Mouse (Mus musculus) gastrocnemius, adult 18-20 months (tissue): ENCODE results near the gene Slc23a2. TPM values are rescaled to one million over a fixed set of nuclear protein-coding genes. Genes with fewer than 3 reads are reported as not detected.

Experiments
- DNase-seq: peaks from one replicate; pipeline ENCODE4 v3.0.0; 2021; ENCODE audit warnings: low spot score
- total RNA-seq, 2 experiments: library from RNA; stranded (reverse); gene quantifications; 2 replicates each; pipeline ENCODE4 v1.2.3; 2021

The Slc23a2 gene
- total RNA-seq, 2 experiments from 2014 or later: 9.4 to 12.9 TPM

DNA sequence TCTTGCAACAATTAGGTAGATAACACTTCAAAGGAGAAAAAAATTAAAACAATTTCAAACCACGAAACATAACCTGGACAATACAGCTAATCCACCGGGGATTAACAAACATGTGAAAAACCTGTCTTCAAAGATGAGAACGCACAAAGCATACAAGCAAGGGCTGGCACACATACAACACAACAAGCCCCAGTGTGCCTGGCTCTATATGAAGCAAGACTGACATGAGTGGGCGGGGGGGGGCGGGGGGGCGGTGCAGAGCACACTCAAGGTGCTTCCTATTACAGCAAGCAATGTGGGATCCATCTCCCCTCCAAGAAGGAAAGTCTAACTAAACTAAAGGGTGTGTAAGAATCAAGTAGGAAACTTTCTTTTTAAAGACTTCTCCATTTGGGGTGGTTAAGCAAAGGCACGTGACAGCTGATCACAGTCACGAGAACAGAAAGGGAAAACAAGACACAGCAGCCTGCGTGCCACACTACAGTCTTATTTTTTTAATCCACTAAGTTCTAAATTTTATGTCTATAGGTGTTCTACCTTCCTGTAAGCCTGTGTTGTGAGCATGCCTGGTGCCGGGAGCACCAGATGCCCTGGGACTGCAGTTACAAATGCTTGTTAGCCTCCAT, 42.3 kb downstream of the Slc23a2 start:
- DNase-seq: no peak

DNA sequence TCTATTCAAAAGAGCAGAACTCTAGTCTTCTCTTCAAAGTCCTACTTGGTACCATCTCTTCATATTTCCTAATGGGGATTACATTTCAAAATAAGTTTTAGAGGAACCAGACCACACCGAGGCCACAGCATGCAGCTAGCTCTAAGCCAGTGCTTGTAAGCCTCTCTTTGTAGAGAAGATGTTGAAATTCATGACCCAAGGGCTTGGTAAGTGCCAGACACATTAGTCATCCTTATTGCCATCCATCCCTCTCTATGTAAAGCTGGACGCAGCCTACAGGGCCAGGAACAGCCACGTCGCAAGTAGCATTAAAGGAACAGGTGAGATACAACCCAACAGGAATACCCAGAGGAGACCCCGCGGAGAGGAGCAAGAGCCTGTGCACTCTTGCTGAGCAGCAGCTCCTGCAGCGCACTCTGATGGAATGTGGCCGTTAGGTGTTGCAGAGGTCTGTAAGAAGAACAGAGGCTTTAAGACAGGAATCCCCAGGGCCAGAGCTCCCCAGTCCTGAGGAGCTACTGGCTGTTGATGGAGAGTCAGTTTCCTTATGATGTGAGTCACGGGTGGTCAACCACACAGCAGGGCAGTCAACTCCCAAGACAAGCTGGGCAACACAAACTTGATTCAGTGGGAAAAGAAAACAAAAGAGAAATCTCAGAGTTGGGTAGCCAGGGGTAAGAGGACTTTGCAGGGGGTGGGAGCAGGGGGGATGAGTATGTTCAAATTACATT, 45.8 kb downstream of the Slc23a2 start:
- no peak for DNase-seq

DNA sequence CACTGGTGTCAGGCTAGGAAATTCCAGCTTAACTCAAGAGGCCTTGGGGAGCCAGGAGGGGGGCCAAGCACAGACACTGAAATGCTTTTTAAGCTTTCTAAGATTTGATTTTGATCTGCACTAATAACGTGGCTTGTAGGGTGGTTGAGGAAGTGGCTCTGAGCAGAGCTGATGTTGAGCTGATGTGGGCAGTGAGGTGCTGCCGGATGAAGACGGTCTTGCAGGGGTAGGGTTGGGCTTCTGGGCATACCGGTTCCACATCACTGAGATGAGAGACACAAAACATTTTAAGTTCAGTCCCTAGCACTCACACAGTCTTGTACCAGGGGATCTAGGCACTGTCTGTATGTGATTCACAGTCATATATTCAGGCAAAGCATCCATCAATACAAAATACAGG, 46.5 kb downstream of the Slc23a2 start:
- no peak for DNase-seq

- DNase-seq: no peak
Measured at GRCm38 (mm10) chr2:132096582-132096981, 48.3 kb downstream of the Slc23a2 start.

DNA sequence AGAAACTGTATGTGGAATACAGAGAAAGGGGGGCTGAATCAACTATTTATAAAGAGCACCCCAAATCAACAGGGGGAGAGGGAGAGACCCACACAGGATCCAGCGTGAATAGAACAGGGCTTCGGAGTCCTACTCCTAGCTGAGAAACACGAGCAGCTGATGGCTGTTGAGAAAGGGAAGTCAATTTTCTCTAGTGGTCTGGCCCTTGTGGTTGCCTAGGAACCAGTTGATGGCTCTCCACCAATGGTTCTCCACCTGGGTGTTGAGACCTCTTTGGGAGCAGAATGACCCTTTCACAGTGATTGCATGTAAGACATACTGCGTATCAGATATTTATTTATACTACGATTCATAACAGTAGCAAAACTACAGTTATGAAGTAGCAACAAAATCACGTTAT, 49.1 kb downstream of the Slc23a2 start:
- DNase-seq: no peak

- DNase-seq: no peak
Measured at GRCm38 (mm10) chr2:132094441-132095230, 50.3 kb downstream of the Slc23a2 start.

GRCm38 (mm10) chr2:132093739-132094138, 51.2 kb downstream of the Slc23a2 start:
- DNase-seq: no peak

DNA sequence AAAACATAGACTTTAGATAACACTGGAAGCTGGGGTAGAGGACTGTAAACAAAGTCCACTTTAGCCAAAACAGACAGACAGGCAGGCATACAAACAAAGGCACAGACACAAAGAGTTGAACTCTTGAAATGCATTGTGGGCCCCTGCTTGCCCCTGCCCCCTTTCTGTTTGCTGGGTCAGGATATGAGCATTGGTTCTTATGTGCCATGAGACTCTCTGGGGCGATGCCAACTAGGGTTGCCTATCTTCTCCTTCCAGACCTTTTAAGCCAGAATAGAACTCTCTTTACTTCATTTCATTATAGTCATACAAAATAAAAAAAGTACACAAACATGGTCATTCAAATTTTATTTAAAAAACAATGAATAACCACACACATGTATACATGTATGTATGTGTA, 51.6 kb downstream of the Slc23a2 start:
- DNase-seq: no peak

DNA sequence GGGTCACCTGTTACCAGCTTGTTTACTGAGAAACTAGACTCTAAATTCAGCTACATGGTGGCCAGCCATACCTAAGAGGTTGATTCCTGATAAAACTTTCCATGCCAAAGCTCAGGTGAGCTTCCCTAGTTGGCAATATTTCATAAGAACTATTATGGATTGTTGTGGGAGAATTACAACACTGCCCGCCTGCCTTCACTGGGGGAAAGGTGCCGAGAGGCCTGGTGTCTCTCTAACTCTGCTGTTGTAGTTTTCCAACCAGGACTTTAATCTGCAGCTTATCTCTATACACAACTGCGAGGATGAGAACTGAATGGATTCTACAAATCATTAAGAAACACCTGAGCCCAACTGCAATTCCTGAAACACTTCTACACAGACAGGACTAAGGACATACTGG, 52.2 kb downstream of the Slc23a2 start:
- DNase-seq: no peak

DNA sequence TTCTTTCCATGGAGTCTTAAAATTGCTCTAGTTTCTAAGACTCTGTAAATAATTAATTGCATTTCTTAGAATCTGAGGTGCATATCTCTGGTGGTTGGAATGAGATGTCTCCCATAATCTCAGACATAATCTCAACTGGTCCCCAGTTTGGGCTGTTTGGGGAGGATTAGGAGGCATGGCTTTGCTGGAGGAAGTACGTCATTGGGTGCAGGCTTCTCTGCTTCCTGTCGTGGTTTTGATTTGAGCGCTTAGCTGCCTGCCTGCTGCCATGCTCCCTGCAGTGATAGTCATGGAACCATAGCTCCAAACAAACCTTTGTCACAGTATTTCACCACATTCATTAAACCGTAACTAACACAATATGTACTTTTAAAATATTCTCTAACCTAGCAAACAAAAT, 53.2 kb downstream of the Slc23a2 start:
- no peak for DNase-seq

DNA sequence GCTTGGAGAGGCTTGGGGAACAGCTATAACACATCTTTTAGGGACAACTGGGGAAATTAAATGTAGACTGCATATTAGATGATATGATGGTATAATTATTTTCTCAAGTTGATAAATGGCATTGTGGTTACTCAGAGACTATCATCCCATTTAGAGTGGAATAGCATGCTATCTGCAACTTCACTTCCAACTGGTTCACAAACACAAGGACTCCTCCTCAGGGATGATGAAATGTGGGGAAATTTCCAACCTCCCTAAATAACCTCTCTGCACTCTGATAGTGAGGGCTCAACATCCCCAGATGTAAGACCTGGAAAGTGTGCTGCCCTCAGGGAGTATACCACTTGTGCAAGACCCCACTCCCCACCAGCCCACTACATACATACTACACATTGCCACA, 60.1 kb downstream of the Slc23a2 start:
- no peak for DNase-seq

DNA sequence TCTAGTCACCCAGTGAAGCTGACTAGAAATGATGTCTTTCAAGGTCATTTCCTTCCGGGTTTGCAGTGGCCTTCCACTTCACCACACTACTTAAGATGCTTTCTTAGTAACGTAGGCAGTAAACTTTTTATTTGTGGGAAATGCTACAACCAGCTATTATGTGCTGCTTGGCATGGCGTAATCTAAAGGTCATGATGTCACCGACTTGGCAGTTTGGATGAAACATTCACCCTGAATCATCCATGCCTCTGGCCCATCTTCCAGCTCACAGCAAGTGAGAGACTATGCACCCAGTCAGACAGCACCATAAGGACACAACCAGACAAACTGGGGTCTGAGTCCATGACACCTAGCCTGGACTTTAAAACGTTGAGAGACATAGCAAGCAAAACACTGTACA, 60.5 kb downstream of the Slc23a2 start:
- no peak for DNase-seq

GRCm38 (mm10) chr2:132079139-132079538, 65.8 kb downstream of the Slc23a2 start:
- DNase-seq: no peak

GRCm38 (mm10) chr2:132073052-132073451, 71.9 kb downstream of the Slc23a2 start:
- no peak for DNase-seq

DNA sequence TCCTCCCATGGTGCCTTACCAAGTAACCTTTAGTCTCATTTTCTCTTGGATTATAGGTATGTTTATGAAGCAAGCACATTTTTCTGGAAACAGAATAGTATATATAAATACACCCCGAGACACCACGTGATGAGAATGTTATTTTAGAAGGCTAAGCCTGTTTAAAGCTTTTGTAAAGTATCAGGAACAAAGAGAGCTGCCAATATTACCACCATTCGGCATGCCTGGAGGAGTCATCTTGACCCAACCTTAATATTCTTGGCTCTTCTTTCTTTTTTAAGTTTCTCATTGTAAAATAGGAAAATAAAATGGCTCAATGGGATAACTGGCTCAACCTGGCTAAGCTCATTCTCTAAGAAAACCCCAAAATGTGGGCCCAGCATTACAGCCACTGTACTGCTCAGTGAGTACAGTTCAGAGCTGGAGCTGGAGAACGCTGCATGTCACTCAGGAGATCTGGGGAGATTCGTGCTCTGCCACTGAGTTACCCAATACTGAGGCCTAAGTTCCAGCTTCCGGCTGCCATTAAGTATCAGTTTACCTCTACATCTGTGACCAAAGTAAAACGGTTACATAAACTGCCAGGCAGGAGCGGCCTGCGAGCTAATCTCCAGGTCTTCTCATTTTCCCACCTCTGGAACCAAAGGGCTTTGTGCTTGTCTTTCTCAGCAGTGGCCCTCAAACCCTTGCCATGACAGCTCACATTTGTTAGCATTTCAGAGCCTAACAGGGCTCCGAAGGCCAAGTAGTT, 74.7 kb downstream of the Slc23a2 start:
- DNase-seq: peak; percentile 64

GRCm38 (mm10) chr2:132064185-132064831, 80.6 kb downstream of the Slc23a2 start:
- no peak for DNase-seq

- no peak for DNase-seq
Measured at GRCm38 (mm10) chr2:132063776-132064175, 81.1 kb downstream of the Slc23a2 start.

- DNase-seq: no peak
Measured at GRCm38 (mm10) chr2:132061884-132062283, 83.0 kb downstream of the Slc23a2 start.

DNA sequence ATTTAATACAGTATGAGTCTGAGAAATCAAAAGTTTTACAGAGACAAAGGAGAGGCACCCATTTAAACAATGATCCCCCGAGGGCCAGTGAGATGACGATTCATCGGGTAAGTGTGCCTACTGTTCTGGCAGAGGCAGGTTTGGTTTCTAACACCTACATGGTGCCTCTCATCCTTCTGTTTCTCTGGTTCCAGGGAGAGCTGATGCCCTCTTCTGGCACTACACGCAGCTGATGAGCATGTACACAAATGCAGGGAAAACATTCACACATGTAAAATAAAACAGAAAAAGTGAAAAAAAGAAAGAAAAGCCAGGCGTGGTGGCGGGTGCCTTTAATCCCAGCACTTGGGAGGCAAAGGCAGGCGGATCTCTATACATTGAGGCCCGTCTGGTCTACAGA, 85.0 kb downstream of the Slc23a2 start:
- DNase-seq: no peak

DNA sequence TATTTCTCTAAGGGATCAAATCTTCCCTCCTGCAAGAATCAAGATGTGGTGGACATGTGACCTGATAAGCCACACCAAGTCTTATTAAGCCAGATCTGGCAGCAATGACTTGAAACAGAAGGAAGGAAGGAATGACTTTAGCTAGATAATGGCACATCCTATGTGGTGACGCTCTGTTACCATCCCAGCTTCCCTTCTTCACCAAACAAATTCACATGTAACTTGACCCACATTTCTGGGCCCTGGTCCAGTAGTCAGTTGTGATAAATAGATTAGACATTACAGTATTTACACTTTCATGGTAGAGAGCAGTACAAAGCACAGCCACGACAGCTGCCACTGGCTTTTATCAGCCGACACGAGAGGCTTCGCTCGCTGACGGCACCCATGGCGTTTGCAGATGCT, 89.6 kb downstream of the Slc23a2 start:
- DNase-seq: no peak

DNA sequence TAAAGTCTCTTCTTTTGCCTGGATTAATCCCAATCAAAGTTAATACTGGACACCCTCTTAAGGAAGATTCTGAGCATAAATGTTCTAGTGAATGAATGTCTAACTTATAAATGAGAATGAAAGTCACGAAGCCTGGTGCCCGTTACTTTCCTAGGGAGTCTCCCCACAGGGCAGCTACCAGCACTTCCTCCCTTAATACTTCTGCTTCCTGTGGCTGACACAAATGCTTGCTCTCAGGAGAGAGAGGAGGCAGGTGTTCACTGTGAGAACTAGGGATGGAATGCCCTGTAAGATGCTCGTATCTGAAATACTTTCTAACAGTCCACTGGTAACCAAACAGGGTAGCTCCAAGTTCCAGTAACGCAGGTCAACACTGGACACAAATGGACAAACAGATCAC, 91.1 kb downstream of the Slc23a2 start:
- no peak for DNase-seq
